Mouse (Mus musculus) myocyte (in vitro differentiated cells): ENCODE results near the gene Zkscan1. TPM values are rescaled to one million over a fixed set of nuclear protein-coding genes. Genes with fewer than 3 reads are reported as not detected.
A peak's percentile ranks its signal among the peaks of the same experiment; 100 is the strongest.
"Not testable (repeated sequence)": the region's sequence is repeated elsewhere in the genome, so short reads cannot be mapped to it uniquely, and the experiment has no call there.

ENCODE experiments used
- H3K27me3 ChIP-seq: one replicate; pipeline ENCODE4 v1.6.1; 2011; ENCODE audit not compliant: control insufficient read depth, insufficient read depth, insufficient read length
- H3K36me3 ChIP-seq: one replicate; pipeline ENCODE4 v1.6.1; 2011; ENCODE audit not compliant: control insufficient read depth, insufficient read depth
- H3K4me2 ChIP-seq: one replicate; pipeline ENCODE4 v1.6.1; 2011; ENCODE audit warnings: low read depth, control low read depth
- H3K4me3 ChIP-seq: one replicate; pipeline ENCODE4 v1.5.1; 2011; ENCODE audit warnings: mild to moderate bottlenecking, control low read depth, moderate library complexity
- H3K79me2 ChIP-seq: one replicate; pipeline ENCODE4 v1.6.1; 2011; ENCODE audit not compliant: control insufficient read depth, insufficient read depth
- H3ac ChIP-seq: one replicate; pipeline ENCODE4 v1.6.1; 2011; ENCODE audit not compliant: control insufficient read depth, insufficient read length
- CEBPB ChIP-seq: IDR thresholded peaks from 2 replicates; pipeline ENCODE4 v1.6.1; 2011; ENCODE audit warnings: mild to moderate bottlenecking, moderate library complexity; ENCODE audit not compliant: poor library complexity, insufficient read depth, severe bottlenecking
- E2F4 ChIP-seq: IDR thresholded peaks from one replicate; pipeline ENCODE4 v1.6.1; 2011; ENCODE audit warnings: mild to moderate bottlenecking, control low read depth, moderate library complexity; ENCODE audit not compliant: insufficient read depth
- MAX ChIP-seq: IDR thresholded peaks from one replicate; pipeline ENCODE4 v1.6.1; 2011; ENCODE audit warnings: low read depth, mild to moderate bottlenecking, control low read depth
- MYOD1 ChIP-seq, 3 experiments: IDR thresholded peaks; one replicate each; pipeline ENCODE4 v1.6.1; 2011; ENCODE audit warnings: control low read depth in 2 of 3, low read depth in 2 of 3, mild to moderate bottlenecking in 2 of 3, moderate library complexity in 1 of 3; ENCODE audit not compliant: insufficient read length in 2 of 3, control insufficient read depth in 1 of 3
- MYOG ChIP-seq, 3 experiments: IDR thresholded peaks; one replicate each; pipeline ENCODE4 v1.6.1; 2011; ENCODE audit warnings: control low read depth in 2 of 3, low read depth in 2 of 3, mild to moderate bottlenecking in 2 of 3; ENCODE audit not compliant: insufficient read length in 2 of 3, control insufficient read depth in 1 of 3, insufficient read depth in 1 of 3
- POLR2A ChIP-seq: IDR thresholded peaks from one replicate; pipeline ENCODE4 v1.6.1; 2011; ENCODE audit warnings: low read depth, mild to moderate bottlenecking, control low read depth, moderate library complexity; ENCODE audit not compliant: insufficient read length
- POLR2AphosphoS2 ChIP-seq: IDR thresholded peaks from one replicate; pipeline ENCODE4 v1.6.1; 2011; ENCODE audit warnings: low read depth, control low read depth; ENCODE audit not compliant: insufficient read length
- REST ChIP-seq: IDR thresholded peaks from one replicate; pipeline ENCODE4 v1.6.1; 2011; ENCODE audit warnings: mild to moderate bottlenecking, control low read depth, moderate library complexity; ENCODE audit not compliant: insufficient read depth, insufficient read length
- SRF ChIP-seq: IDR thresholded peaks from one replicate; pipeline ENCODE4 v1.6.1; 2011; ENCODE audit warnings: low read depth; ENCODE audit not compliant: control insufficient read depth, insufficient read length
- TCF12 ChIP-seq: IDR thresholded peaks from one replicate; pipeline ENCODE4 v1.6.1; 2011; ENCODE audit warnings: mild to moderate bottlenecking, control low read depth; ENCODE audit not compliant: poor library complexity, insufficient read depth, severe bottlenecking
- TCF3 ChIP-seq: IDR thresholded peaks from one replicate; pipeline ENCODE4 v1.6.1; 2011; ENCODE audit warnings: low read depth, control low read depth; ENCODE audit not compliant: insufficient read length
- USF1 ChIP-seq: IDR thresholded peaks from one replicate; pipeline ENCODE4 v1.6.1; 2011; ENCODE audit warnings: low read depth, mild to moderate bottlenecking, control low read depth, moderate library complexity
- polyA plus RNA-seq: library from polyadenylated mRNA; unstranded; fragments of >200 nt; fragmentation: generic; extraction: Trizol; gene quantifications from one replicate; pipeline ENCODE4 v1.2.1, GENCODE M21; 2012; ENCODE audit warnings: missing spikeins

The Zkscan1 gene
- polyA plus RNA-seq: 5.1 TPM

- H3K4me3 ChIP-seq: peak within 1 kb of the TSS; percentile 91
- H3K4me2 ChIP-seq: peak within 1 kb of the TSS; percentile 81
- peaks cover 10% of the 10 kb centered on the region for H3K27me3 ChIP-seq
- peaks cover 51% of the 10 kb centered on the region for H3K79me2 ChIP-seq
- peak within 1 kb of the TSS; percentile 60 for H3ac ChIP-seq
- H3K36me3 ChIP-seq: no peaks in the 10 kb centered on the region
- TF ChIP-seq POLR2AphosphoS2 (peak; percentile 93), MYOD1 (IDR thresholded peaks at IDR 0.05; ENCODE audit: control insufficient read depth in 1 of 3, insufficient read length in 2 of 3, low read depth in 2 of 3) (peak in 1 of 3 experiments; percentile 2), SRF (no peak), MYOG (IDR thresholded peaks at IDR 0.05; ENCODE audit: control insufficient read depth in 1 of 3, insufficient read depth in 1 of 3, insufficient read length in 2 of 3, low read depth in 2 of 3) (peak in 1 of 3 experiments; percentile 16), POLR2A (peak; percentile 92)
Measured at GRCm38 (mm10) chr5:138084996-138085395, at the start of gene Zkscan1. Zkscan1 (plus strand) TSS chr5:138085084.

DNA sequence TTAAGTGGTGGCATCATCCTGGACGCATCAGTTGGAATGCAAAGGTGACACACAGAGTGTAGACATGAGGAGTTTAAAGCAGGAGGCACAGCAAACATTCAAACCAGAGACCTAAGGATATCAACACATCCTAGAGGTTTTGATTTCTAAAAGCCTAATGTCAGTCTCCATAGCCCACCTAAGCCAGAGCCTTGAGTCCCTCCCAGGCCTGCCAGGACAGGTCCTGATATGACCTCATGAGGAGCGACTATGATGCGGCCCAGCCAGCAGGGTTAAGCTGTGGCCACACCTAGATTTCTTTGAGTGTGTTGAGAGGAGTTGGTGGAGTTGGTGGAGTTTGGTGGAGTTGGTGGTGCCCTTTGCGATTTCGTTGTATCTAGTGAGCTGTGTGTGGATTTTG is 32.0 kb upstream of the Zkscan1 start, which contains the start of gene Smok3c:
Gene Smok3c (plus strand): TSS at position 301 of the 400 bp plus-strand sequence.
- H3K4me2 ChIP-seq, H3ac ChIP-seq, H3K27me3 ChIP-seq, H3K4me3 ChIP-seq, H3K36me3 ChIP-seq, H3K79me2 ChIP-seq: not testable (repeated sequence)

GRCm38 (mm10) chr5:138073803-138074202 is 11.1 kb upstream of the Zkscan1 start:
- H3K27me3 ChIP-seq: no peaks in the 10 kb centered on the region
- no peak overlapping the region for H3ac ChIP-seq
- H3K79me2 ChIP-seq: no peaks in the 10 kb centered on the region
- H3K36me3 ChIP-seq: no peaks in the 10 kb centered on the region
- no peak overlapping the region for H3K4me2 ChIP-seq
- TF ChIP-seq REST (no peak), USF1 (no peak), MYOD1 (IDR thresholded peaks at IDR 0.05; ENCODE audit: control insufficient read depth in 1 of 3, insufficient read length in 2 of 3, low read depth in 2 of 3) (no peak), CEBPB (no peak), POLR2AphosphoS2 (no peak)
- no peak overlapping the region for H3K4me3 ChIP-seq

GRCm38 (mm10) chr5:138075684-138076083 is 9.2 kb upstream of the Zkscan1 start:
- H3K27me3 ChIP-seq: peaks cover 1% of the 10 kb centered on the region
- no peaks in the 10 kb centered on the region for H3K36me3 ChIP-seq
- no peak overlapping the region for H3K4me3 ChIP-seq
- no peaks in the 10 kb centered on the region for H3K79me2 ChIP-seq
- H3K4me2 ChIP-seq: no peak overlapping the region
- H3ac ChIP-seq: no peak overlapping the region
- no peak for TF ChIP-seq MYOD1 (IDR thresholded peaks at IDR 0.05; ENCODE audit: control insufficient read depth in 1 of 3, insufficient read length in 2 of 3, low read depth in 2 of 3)
- TF ChIP-seq TCF3: no peak
- TF ChIP-seq POLR2AphosphoS2: no peak
- no peak for TF ChIP-seq USF1
- no peak for TF ChIP-seq CEBPB
- no peak for TF ChIP-seq MYOG (IDR thresholded peaks at IDR 0.05; ENCODE audit: control insufficient read depth in 1 of 3, insufficient read depth in 1 of 3, insufficient read length in 2 of 3, low read depth in 2 of 3)
- no peak for TF ChIP-seq POLR2A
- TF ChIP-seq REST: no peak
- no peak for TF ChIP-seq MAX
- no peak for TF ChIP-seq E2F4

GRCm38 (mm10) chr5:138076148-138076547 is 8.7 kb upstream of the Zkscan1 start:
- no peak for TF ChIP-seq SRF
- TF ChIP-seq POLR2A: no peak
- no peak for TF ChIP-seq MYOG (IDR thresholded peaks at IDR 0.05; ENCODE audit: control insufficient read depth in 1 of 3, insufficient read depth in 1 of 3, insufficient read length in 2 of 3, low read depth in 2 of 3)
- no peak for TF ChIP-seq REST
- TF ChIP-seq POLR2AphosphoS2: no peak
- TF ChIP-seq USF1: no peak
- TF ChIP-seq TCF12: no peak
- TF ChIP-seq CEBPB: no peak
- TF ChIP-seq MAX: no peak
- no peak for TF ChIP-seq MYOD1 (IDR thresholded peaks at IDR 0.05; ENCODE audit: control insufficient read depth in 1 of 3, insufficient read length in 2 of 3, low read depth in 2 of 3)
- TF ChIP-seq E2F4: no peak
- no peak for TF ChIP-seq TCF3
- peaks cover 6% of the 10 kb centered on the region for H3K27me3 ChIP-seq
- no peaks in the 10 kb centered on the region for H3K79me2 ChIP-seq
- no peaks in the 10 kb centered on the region for H3K36me3 ChIP-seq
- no peak overlapping the region for H3K4me2 ChIP-seq
- no peak overlapping the region for H3K4me3 ChIP-seq
- H3ac ChIP-seq: no peak overlapping the region
